Mouse (Mus musculus): ENCODE data around the gene Amph. TPM values are rescaled to one million over a fixed set of nuclear protein-coding genes. Genes with fewer than 3 reads are reported as not detected.
A peak's percentile ranks its signal among the peaks of the same experiment; 100 is the strongest.
"Not testable (repeated sequence)": the region's sequence is repeated elsewhere in the genome, so short reads cannot be mapped to it uniquely, and the experiment has no call there.

The Amph gene
- polyA plus RNA-seq, 1 experiment from 2014 or later: 1.8 TPM

DNA sequence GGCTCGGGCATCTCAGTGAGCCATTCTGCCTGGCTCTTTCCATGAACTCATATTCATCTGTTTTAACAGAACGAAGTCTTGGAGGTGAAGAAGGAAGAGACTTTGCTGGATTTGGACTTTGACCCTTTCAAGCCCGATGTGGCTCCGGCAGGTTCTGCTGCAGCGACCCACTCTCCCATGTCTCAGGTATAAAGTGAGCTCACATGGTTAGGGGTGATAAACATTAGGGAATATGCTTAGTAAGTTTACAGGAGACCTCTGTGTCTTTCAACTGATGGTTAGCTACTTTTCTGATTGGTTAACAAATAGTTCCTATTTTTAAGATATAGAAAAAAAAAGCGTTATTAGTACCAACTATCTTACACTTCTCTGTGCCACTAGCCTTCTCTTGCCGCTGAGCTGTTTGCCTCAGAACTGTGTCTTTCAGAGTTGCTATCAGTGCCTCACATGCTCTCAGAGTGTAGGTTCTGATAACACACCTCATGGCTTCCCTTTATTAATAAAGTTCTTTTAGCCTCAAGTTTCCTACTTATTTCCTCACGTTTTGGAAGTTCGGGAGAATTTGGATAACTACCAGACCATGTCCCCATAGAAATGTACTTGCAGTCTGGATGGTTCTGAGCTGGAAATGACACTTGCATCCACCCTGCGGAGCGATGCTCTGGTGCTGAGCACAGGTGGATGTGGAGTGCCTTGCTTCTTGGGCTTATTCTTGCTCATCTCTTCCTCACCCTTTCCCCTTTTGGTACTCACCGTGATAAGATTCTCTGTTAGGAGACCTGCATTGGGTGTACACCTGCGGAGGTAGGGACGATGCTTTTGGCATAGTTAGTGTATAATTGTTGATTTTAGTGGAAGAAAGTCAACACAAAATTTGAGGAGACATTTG lies 165.3 kb downstream of the Amph start:
- Histone ChIP-seq H3K4me3 (replicated peaks) (no peak overlapping the region), H3K27ac (no peak overlapping the region), H3K4me1 (no peaks in the 10 kb centered on the region), H3K36me3 (no peaks in the 10 kb centered on the region), H3K9ac (no peak overlapping the region), H3K27me3 (replicated peaks) (no peaks in the 10 kb centered on the region), H3K4me2 (no peak overlapping the region), H3K9me3 (no peaks in the 10 kb centered on the region)
- WGBS: 87% methylated on average over 14 of the region's 14 CpGs
- no peak for ATAC-seq (ENCODE audit: insufficient read depth, low FRiP score, low read depth)

DNA sequence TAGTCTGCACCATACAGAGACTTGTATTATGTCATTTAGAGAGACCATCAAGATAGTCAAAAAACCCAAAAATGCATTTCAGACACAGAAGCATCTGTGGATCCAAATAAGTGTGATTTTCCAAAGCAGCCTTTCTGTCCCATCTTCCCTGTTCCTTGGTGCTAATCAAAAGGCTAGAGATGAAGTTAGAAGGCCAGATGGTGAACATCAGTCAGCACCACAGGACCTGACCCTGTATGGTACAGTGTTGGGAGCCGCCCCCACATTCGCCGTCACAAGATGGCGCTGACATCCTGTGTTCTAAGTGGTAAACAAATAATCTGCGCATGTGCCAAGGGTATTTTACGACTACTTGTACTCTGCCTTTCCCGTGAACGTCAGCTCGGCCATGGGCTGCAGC lies 166.8 kb downstream of the Amph start:
- 98% methylated on average over 9 of the region's 9 CpGs for WGBS
- H3K4me2 ChIP-seq; H3K9ac ChIP-seq; H3K27me3 ChIP-seq (replicated peaks); H3K4me1 ChIP-seq; H3K27ac ChIP-seq; ATAC-seq (ENCODE audit: insufficient read depth, low FRiP score, low read depth); H3K9me3 ChIP-seq; H3K4me3 ChIP-seq (replicated peaks); H3K36me3 ChIP-seq: not testable (repeated sequence)

DNA sequence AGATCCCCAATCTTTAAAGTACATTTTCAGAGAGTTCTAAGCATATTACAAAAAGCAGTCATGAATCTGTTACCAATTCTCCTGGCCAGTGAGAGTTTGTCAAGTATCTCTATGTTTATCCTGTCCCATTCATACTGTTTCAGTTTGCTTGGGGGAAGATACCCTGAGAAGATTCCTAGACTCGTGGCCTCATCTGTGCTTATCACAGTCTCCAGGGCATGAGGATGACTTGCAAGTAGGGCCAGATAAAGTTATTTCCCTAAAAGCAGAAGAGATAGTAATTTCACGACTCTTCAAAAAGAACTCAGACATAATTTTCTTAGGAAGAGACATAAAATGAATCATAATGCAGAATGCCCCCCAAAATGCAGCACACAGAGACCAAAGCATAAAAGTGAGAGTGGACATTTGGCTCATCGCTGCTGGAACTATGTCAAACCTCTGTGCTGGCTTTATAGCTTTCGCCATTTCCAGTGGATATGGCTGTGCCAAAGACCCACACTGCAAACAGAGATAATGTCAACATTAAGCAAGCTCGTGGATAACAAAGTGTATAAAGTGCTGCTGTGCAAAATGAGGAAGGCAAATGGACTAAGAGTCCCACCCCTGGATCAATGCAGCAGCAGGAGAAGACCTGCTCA lies 179.0 kb downstream of the Amph start:
- Histone ChIP-seq H3K27me3 (replicated peaks) (no peaks in the 10 kb centered on the region), H3K4me2 (no peak overlapping the region), H3K27ac (no peak overlapping the region), H3K36me3 (no peaks in the 10 kb centered on the region), H3K4me3 (replicated peaks) (no peak overlapping the region), H3K9ac (no peak overlapping the region), H3K4me1 (no peaks in the 10 kb centered on the region), H3K9me3 (no peaks in the 10 kb centered on the region)
- 56% methylated on average over 5 of the region's 5 CpGs for WGBS
- peak; percentile 93; the same call in 1 of the 2 replicates for ATAC-seq (ENCODE audit: insufficient read depth, low FRiP score, low read depth)

DNA sequence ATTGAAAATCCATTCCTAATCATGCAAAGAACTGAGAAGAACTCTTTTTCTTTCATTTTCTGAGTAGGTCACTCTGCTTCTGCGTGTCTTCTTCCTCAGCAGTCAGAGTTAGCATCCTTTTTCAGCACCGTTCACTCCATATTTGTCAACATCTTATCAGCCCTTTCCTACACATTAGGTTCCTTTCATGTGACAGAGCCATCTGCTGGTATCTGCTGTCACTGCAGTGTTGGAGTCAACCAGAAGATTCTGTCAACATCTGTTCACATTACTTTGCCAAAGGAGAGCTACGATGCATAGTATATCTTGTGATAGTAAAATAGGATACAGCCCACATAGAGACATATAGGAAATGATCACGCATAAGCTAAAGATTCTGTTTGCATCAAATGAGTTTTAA lies 185.8 kb downstream of the Amph start:
- WGBS: 40% methylated on average over 4 of the region's 4 CpGs
- Histone ChIP-seq H3K9ac (no peak overlapping the region), H3K36me3 (no peaks in the 10 kb centered on the region), H3K9me3 (no peaks in the 10 kb centered on the region), H3K4me2 (no peak overlapping the region), H3K27ac (no peak overlapping the region), H3K4me3 (replicated peaks) (no peak overlapping the region), H3K27me3 (replicated peaks) (no peaks in the 10 kb centered on the region), H3K4me1 (no peaks in the 10 kb centered on the region)
- no peak for ATAC-seq (ENCODE audit: insufficient read depth, low FRiP score, low read depth)

DNA sequence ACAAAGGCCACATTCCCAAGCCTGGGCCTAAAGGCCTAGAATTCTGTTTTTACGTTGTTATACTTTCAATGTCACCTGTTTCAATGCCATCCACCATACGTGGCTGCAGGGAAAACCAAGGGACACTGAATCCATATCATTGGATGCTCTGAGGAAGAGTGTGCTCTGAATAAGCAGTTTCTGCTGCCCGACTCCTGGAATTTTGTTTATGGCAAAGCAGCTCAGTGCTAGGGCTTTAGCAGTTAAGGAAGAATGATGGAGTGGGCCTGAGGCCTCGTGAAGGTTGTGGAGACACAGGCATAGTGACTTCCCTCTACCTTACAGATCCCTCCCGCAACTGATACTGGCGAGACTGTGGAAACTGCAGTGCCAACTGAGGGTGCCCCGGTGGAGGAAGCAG lies 189.2 kb downstream of the Amph start:
- H3K27me3 ChIP-seq (replicated peaks): no peaks in the 10 kb centered on the region
- ATAC-seq (ENCODE audit: insufficient read depth, low FRiP score, low read depth): no peak
- no peaks in the 10 kb centered on the region for H3K9me3 ChIP-seq
- H3K27ac ChIP-seq: no peak overlapping the region
- no peaks in the 10 kb centered on the region for H3K4me1 ChIP-seq
- H3K4me3 ChIP-seq (replicated peaks): no peak overlapping the region
- no peak overlapping the region for H3K9ac ChIP-seq
- 61% methylated on average over 7 of the region's 7 CpGs for WGBS
- H3K4me2 ChIP-seq: no peak overlapping the region
- no peaks in the 10 kb centered on the region for H3K36me3 ChIP-seq

DNA sequence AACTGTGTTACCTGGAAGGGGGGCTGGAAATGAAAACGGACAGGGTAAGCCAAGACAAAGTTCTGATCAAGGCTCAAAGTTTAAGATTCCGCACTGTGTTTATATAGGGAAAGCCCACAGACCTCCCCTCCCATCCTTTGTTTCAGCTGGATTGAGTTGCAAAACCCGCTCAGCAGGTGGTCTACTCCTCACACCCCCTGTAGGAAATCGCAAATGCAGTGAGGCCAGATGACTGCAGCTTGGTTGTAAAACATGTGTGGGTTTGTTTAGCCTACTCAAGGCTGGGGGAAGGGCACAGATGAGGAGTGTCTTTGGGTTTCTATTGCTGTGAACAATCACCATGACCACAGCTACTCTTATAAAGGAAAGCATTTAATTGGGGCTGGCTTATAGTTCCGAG lies 189.9 kb downstream of the Amph start:
- no peak overlapping the region for H3K27ac ChIP-seq
- no peaks in the 10 kb centered on the region for H3K4me1 ChIP-seq
- no peaks in the 10 kb centered on the region for H3K9me3 ChIP-seq
- H3K36me3 ChIP-seq: no peaks in the 10 kb centered on the region
- no peaks in the 10 kb centered on the region for H3K27me3 ChIP-seq (replicated peaks)
- WGBS: 36% methylated on average over 5 of the region's 5 CpGs
- H3K9ac ChIP-seq: no peak overlapping the region
- no peak overlapping the region for H3K4me3 ChIP-seq (replicated peaks)
- ATAC-seq (ENCODE audit: insufficient read depth, low FRiP score, low read depth): no peak
- no peak overlapping the region for H3K4me2 ChIP-seq

DNA sequence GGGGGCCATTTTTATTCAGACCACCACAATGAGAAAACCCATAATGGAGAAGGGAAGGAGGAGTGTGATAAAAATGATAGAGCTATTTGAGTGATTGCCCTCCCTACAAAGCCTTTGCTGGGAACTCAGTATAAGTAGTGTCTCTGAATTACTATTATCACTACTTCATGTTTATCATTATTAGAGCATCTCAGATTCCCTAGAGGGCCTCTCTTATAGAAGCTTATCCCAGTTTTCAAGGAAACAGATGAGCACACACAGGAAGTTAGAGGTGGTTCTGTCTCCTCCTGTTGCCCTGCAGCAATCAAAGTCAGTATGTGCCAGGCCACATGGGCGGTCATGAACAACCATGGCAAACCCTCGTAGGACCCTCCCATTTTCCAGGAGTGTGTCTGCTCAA lies 190.5 kb downstream of the Amph start:
- Histone ChIP-seq H3K9ac (no peak overlapping the region), H3K4me1 (no peaks in the 10 kb centered on the region), H3K36me3 (no peaks in the 10 kb centered on the region), H3K4me2 (no peak overlapping the region), H3K27me3 (replicated peaks) (no peaks in the 10 kb centered on the region), H3K4me3 (replicated peaks) (no peak overlapping the region), H3K9me3 (no peaks in the 10 kb centered on the region), H3K27ac (no peak overlapping the region)
- 92% methylated on average over 2 of the region's 2 CpGs for WGBS
- ATAC-seq (ENCODE audit: insufficient read depth, low FRiP score, low read depth): no peak

DNA sequence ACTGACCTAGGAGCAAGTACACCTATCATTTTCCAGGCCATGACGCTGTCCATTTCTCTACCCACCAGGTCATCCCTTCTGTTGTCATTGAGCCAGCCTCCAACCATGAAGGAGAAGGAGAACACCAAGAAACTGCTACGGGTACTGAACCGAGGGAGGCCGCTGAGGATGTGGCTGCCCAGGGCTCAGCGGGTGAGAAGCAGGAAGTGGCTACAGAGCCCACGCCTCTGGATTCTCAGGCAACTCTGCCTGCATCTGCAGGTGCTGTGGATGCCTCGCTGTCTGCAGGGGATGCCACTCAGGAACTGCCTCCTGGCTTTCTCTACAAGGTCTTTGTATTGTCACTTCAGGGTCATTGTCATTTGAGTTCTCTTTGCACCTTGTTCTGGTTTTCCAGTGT lies 191.1 kb downstream of the Amph start:
- 78% methylated on average over 7 of the region's 7 CpGs for WGBS
- H3K27ac ChIP-seq: no peak overlapping the region
- no peak overlapping the region for H3K4me3 ChIP-seq (replicated peaks)
- ATAC-seq (ENCODE audit: insufficient read depth, low FRiP score, low read depth): no peak
- H3K9ac ChIP-seq: no peak overlapping the region
- no peaks in the 10 kb centered on the region for H3K36me3 ChIP-seq
- no peaks in the 10 kb centered on the region for H3K4me1 ChIP-seq
- no peak overlapping the region for H3K4me2 ChIP-seq
- no peaks in the 10 kb centered on the region for H3K9me3 ChIP-seq
- no peaks in the 10 kb centered on the region for H3K27me3 ChIP-seq (replicated peaks)

DNA sequence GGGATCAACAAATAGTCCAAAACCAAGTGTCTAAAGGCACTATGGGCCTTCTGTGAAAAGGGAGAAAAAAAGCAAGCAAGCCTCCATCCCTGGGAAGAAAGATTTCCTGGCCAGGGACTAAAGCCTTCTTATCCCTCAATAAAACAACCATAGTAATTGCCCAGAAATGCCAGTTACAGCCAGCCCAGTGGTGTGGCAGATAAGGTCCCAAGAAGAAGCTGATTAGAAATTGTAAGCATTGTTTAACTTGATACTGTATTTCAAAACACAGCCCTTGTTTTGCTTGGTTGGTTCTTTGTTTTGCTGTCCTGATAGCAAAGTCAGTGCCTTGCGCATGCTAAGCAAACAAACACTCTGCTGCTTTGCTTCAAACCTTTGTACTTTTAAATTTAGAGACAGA lies 191.8 kb downstream of the Amph start:
- 73% methylated on average over 1 of the region's 1 CpGs for WGBS
- Histone ChIP-seq H3K27ac (no peak overlapping the region), H3K4me1 (no peaks in the 10 kb centered on the region), H3K9ac (no peak overlapping the region), H3K9me3 (no peaks in the 10 kb centered on the region), H3K27me3 (replicated peaks) (no peaks in the 10 kb centered on the region), H3K4me2 (no peak overlapping the region), H3K4me3 (replicated peaks) (no peak overlapping the region), H3K36me3 (no peaks in the 10 kb centered on the region)
- ATAC-seq (ENCODE audit: insufficient read depth, low FRiP score, low read depth): no peak

DNA sequence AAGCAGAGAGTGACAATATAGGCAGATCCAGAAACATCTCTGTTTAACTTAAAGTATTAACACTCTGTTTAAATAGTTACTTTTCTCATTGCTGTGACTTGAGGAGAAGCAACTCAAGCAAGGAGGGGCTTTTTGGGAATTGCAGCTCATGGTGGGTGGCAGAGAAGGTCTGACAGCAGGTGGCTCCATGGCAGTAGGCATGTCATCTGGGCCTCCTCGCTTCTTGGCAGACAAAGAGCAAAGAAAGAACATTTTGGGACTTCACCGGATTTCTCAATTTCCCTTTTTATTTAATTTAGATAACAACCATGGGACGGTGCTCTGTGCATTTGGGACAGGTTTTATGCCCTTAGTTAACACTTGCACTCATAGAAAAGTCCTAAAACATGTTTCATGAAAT lies 195.8 kb downstream of the Amph start:
- Histone ChIP-seq H3K4me1 (no peaks in the 10 kb centered on the region), H3K36me3 (no peaks in the 10 kb centered on the region), H3K9me3 (no peaks in the 10 kb centered on the region), H3K4me3 (replicated peaks) (no peak overlapping the region), H3K27ac (no peak overlapping the region), H3K9ac (no peak overlapping the region), H3K27me3 (replicated peaks) (no peaks in the 10 kb centered on the region), H3K4me2 (no peak overlapping the region)
- 76% methylated on average over 3 of the region's 3 CpGs for WGBS
- no peak for ATAC-seq (ENCODE audit: insufficient read depth, low FRiP score, low read depth)

DNA sequence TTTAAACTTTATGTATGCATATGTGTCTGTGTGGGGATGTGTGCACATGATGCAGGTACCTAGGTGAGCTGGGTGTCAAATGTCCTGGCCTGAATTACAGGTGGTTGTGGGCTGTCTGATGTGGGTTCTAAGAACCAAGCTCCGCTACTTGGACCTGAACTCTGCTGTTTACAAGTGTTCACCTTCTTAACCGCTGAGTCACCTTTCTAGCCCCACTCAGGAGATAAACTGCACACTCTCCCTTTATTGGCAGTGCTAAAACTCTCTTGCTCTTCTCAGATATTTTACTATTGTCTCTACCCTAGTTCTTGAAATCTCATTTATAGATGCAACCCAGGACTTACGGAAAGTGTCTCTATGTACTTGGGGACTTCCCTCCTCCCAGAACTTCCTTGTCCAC lies 199.5 kb downstream of the Amph start:
- no peak overlapping the region for H3K9ac ChIP-seq
- 83% methylated on average over 3 of the region's 3 CpGs for WGBS

DNA sequence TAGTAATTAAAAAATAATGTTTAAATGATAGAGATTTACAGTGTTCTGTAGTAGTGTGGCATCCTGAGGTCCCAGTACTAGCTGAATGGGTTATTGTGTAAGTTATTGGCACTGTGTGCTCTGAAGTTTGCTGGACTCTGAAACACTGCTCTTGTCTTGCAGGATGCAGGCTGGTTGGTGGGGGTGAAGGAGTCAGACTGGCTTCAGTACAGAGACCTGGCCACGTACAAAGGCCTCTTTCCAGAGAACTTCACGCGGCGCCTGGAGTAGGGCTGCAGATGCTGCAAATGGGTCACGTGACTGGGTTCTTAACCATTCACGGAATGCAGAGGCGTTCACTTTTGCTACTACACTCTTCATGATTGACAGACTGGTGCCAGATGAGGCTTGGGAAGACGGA lies 201.6 kb downstream of the Amph start:
- 77% methylated on average over 8 of the region's 8 CpGs for WGBS
- ATAC-seq (ENCODE audit: insufficient read depth, low FRiP score, low read depth): 0 out of 2 replicates have a peak, but pooled peaks have one; percentile 43
- no peak overlapping the region for H3K9ac ChIP-seq
- no peak overlapping the region for H3K4me2 ChIP-seq
- no peaks in the 10 kb centered on the region for H3K27me3 ChIP-seq (replicated peaks)
- H3K4me3 ChIP-seq (replicated peaks): no peak overlapping the region
- no peaks in the 10 kb centered on the region for H3K4me1 ChIP-seq
- no peaks in the 10 kb centered on the region for H3K36me3 ChIP-seq
- H3K9me3 ChIP-seq: no peaks in the 10 kb centered on the region
- no peak overlapping the region for H3K27ac ChIP-seq

More for the DNA sequence above, 199.5 kb downstream of the Amph start:
- no peak overlapping the region for H3K4me3 ChIP-seq (replicated peaks)
- no peak overlapping the region for H3K27ac ChIP-seq
- H3K4me1 ChIP-seq: no peaks in the 10 kb centered on the region
- H3K4me2 ChIP-seq: no peak overlapping the region
- no peak for ATAC-seq (ENCODE audit: insufficient read depth, low FRiP score, low read depth)
- no peaks in the 10 kb centered on the region for H3K27me3 ChIP-seq (replicated peaks)
- H3K9me3 ChIP-seq: no peaks in the 10 kb centered on the region
- no peaks in the 10 kb centered on the region for H3K36me3 ChIP-seq

Measured in stomach, embryonic 15.5 days (tissue).